Mouse (Mus musculus): ENCODE measurements around the gene Nrxn2.

DNA sequence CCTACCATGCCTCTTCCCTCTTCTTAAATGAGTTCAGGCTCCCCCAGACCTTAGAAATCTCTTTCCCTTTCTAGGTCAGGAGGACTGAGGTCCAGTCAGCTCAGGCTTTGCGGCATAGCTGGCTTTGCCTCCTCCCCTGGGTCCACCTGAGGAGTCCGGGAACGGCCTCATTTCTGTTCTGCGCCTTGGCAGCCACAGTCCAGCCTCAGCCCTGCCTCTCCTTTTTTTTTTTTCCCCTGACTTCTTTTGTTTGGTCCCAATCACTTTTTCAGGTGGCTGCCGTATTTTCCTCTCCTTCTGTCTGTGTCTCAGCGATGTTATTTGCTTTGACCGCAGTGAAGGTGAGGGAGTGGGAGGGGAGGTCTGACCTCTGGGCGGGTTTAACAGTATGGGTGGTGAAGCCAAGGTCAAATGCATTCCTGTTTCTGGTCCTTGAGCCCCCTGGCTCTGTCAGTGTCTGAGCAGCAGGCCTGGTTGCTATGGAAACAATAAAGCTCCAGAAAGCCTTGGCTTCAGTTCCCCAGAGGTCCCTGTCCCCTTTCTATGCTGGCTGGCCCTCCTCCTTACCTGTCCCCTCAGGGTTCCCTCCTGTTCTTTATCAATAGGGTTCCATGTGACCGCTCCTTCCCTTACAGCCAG lies 34.3 kb downstream of the Nrxn2 start:
- TF ChIP-seq MAFK (IDR thresholded peaks at IDR 0.05; ENCODE audit: insufficient read depth, low read depth, low read length), result no peak
- TF ChIP-seq CHD2 (IDR thresholded peaks at IDR 0.05; ENCODE audit: low read depth, low read length), result no peak
- TF ChIP-seq ZNF384 (IDR thresholded peaks at IDR 0.05; ENCODE audit: low read depth, low read length), result 0 out of 2 replicates have a peak, but pooled peaks have one; percentile 29
